Mouse (Mus musculus) forebrain, embryonic 14.5 days (tissue): Measurements from ENCODE around the gene Gm49405. TPM values are rescaled to one million over a fixed set of nuclear protein-coding genes. Genes with fewer than 3 reads are reported as not detected.
"Not testable (repeated sequence)": the region's sequence is repeated elsewhere in the genome, so short reads cannot be mapped to it uniquely, and the experiment has no call there.

Experiments used
- ATAC-seq: fragments of 200-750 bp; cut with Nextera tagmentation; 2 replicates; pipeline ENCODE4 v1.8.0; 2017; ENCODE audit warnings: mild to moderate bottlenecking, moderate library complexity
- DNase-seq: peaks from one replicate; pipeline ENCODE4 v3.0.0-alpha.2; 2015; ENCODE audit warnings: low spot score
- H3K27ac ChIP-seq: fragments of 300-500 bp; sonication (generic); 2 replicates; pipeline ENCODE4 v1.5.1; 2014; ENCODE audit warnings: low read depth, mild to moderate bottlenecking, control low read depth, low read length, moderate library complexity
- H3K27me3 ChIP-seq: fragments of 300-500 bp; sonication (generic); replicated peaks from 2 replicates; pipeline ENCODE4 v1.6.1; 2014; ENCODE audit warnings: low read length, control low read depth, mixed read lengths; ENCODE audit not compliant: control insufficient read depth, insufficient read depth
- H3K36me3 ChIP-seq: fragments of 300-500 bp; sonication (generic); 2 replicates; pipeline ENCODE4 v1.6.1; 2014; ENCODE audit warnings: low read length, control low read depth; ENCODE audit not compliant: control insufficient read depth, insufficient read depth
- H3K4me1 ChIP-seq: fragments of 300-500 bp; sonication (generic); 2 replicates; pipeline ENCODE4 v1.6.1; 2014; ENCODE audit warnings: antibody characterized with exemption, low read length, control low read depth; ENCODE audit not compliant: control insufficient read depth, insufficient read depth
- H3K4me2 ChIP-seq: fragments of 300-500 bp; sonication (generic); 2 replicates; pipeline ENCODE4 v1.6.1; 2014; ENCODE audit warnings: mild to moderate bottlenecking, control low read depth, low read length
- H3K4me3 ChIP-seq: fragments of 300-500 bp; sonication (generic); 2 replicates; pipeline ENCODE4 v1.5.1; 2014; ENCODE audit warnings: low read depth, low read length, control low read depth
- H3K9ac ChIP-seq: fragments of 300-500 bp; sonication (generic); 2 replicates; pipeline ENCODE4 v1.6.1; 2014; ENCODE audit warnings: mild to moderate bottlenecking, low read length, control low read depth, moderate library complexity
- H3K9me3 ChIP-seq: fragments of 300-500 bp; sonication (generic); replicated peaks from 2 replicates; pipeline ENCODE4 v1.6.1; 2016; ENCODE audit warnings: low read length, control low read depth, mixed read lengths; ENCODE audit not compliant: control insufficient read depth
- WGBS: fragments of 180-500 bp; shearing (Covaris S2); extraction: QIAGEN DNeasy Blood & Tissue Kit; methylation state at CpG from one replicate; pipeline ENCODE4 v1.1.7; 2014; 5-methylcytosine and 5-hydroxymethylcytosine counted together
- polyA plus RNA-seq: library from polyadenylated mRNA; unstranded; fragments of >200 nt; fragmentation: Nextera tagmentation; extraction: Ambion mirVana; gene quantifications from 2 replicates; pipeline ENCODE4 v1.2.1, GENCODE M21; 2014

The Gm49405 gene
- polyA plus RNA-seq, 1 experiment from 2014 or later: 2.2 TPM

- DNase-seq, H3K36me3 ChIP-seq, H3K9me3 ChIP-seq, H3K4me1 ChIP-seq, H3K27me3 ChIP-seq, H3K4me2 ChIP-seq, H3K9ac ChIP-seq, H3K4me3 ChIP-seq, H3K27ac ChIP-seq: not testable (repeated sequence)
- 66% methylated on average over 6 of the region's 6 CpGs for WGBS
- ATAC-seq: peak; percentile 46
Measured at GRCm38 (mm10) chr19:3961805-3962204, 38.6 kb upstream of the Gm49405 start.

DNA sequence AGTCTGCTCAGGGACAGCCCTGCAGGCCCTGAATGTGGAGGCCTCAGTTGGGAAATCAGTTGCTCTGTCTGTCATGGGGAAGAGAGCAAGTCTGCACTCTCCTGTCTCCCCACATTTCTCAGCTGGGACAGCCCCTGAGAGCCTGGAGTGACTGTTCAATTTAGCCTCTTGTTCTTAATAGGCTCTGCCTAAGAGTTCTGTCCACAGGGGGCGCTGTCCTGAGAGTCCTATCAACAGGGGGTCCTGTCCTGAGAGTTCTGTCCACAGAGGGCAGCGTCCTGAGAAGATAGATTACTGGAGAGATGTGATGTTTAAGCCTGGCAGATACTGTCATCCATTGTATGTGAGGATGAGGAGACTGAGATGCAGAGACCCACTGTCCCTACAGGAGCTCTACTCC lies 38.0 kb upstream of the Gm49405 start:
- Histone ChIP-seq H3K27me3 (no peaks in the 10 kb centered on the region), H3K36me3 (no peaks in the 10 kb centered on the region), H3K4me1 (no peaks in the 10 kb centered on the region), H3K4me3 (no peak overlapping the region), H3K27ac (no peak overlapping the region), H3K9ac (no peak overlapping the region), H3K9me3 (no peaks in the 10 kb centered on the region), H3K4me2 (no peak overlapping the region)
- ATAC-seq: no peak
- DNase-seq: no peak
- 12% methylated on average over 2 of the region's 2 CpGs for WGBS

GRCm38 (mm10) chr19:3964030-3964429 lies 36.4 kb upstream of the Gm49405 start:
- no peak overlapping the region for H3K27ac ChIP-seq
- no peak for ATAC-seq
- no peaks in the 10 kb centered on the region for H3K9me3 ChIP-seq
- H3K36me3 ChIP-seq: no peaks in the 10 kb centered on the region
- WGBS: 80% methylated on average over 4 of the region's 4 CpGs
- no peak for DNase-seq
- H3K9ac ChIP-seq: no peak overlapping the region
- H3K4me1 ChIP-seq: no peaks in the 10 kb centered on the region
- no peak overlapping the region for H3K4me2 ChIP-seq
- H3K4me3 ChIP-seq: no peak overlapping the region
- H3K27me3 ChIP-seq: no peaks in the 10 kb centered on the region

DNA sequence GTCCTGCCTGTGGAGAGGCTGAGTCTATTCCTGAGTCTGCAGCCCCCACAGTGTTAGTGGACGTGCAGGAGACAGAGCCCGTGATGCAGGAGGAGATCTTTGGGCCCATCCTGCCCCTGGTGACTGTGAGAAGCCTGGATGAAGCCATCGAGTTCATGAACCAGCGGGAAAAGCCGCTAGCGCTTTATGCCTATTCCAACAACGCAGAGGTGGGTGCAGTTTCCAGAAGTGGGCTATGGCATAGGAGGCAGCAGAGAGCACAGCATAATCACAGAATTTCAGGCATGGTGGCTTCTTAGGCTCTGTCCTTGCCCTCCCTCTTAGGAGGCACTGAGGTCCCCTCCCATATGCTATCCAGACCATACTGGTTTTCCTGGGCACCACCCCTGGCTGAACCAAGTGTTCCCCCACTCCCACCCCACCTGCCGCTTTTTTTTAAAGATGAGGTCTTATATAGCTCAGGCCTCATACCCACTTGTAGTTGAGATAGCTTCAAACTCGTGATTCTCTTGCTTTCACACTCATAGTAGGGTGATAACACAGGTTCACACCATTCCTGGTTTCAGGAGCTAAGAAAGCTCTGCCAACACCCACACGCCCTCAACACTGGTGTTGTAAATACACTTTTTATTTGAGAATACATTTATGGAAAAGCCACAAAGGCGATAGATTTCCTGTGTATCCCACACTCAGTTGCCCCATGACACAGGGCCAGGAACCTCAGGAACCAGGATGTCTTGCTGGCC lies 33.9 kb upstream of the Gm49405 start:
- Histone ChIP-seq H3K4me1 (no peaks in the 10 kb centered on the region), H3K36me3 (no peaks in the 10 kb centered on the region), H3K27me3 (no peaks in the 10 kb centered on the region), H3K4me3 (no peak overlapping the region), H3K9ac (no peak overlapping the region), H3K9me3 (no peaks in the 10 kb centered on the region), H3K4me2 (no peak overlapping the region), H3K27ac (no peak overlapping the region)
- ATAC-seq: no peak
- peak; percentile 15 for DNase-seq
- 68% methylated on average over 11 of the region's 11 CpGs for WGBS

DNA sequence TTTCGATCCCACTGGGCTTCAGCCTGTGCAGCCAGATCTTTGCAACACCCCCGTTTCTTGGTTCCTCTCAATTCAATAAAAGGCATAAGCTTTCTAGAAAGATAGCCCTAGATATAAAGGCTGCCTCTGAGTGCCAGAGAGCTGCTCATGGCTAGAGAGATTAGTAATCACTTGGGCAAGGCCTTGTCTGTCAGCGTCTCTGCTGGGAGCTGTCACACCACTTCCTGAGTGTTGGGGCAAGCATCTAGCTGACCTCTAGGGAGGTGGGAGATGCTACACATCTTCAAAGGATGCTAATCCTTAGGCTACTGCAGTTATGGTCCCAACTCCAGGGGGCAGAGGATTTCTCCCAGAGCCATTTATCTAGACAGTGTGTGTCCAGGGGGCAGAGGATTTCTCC lies 33.2 kb upstream of the Gm49405 start:
- DNase-seq (no peak), ATAC-seq (no peak)
- no peaks in the 10 kb centered on the region for H3K36me3 ChIP-seq
- H3K9me3 ChIP-seq: no peaks in the 10 kb centered on the region
- H3K27ac ChIP-seq: no peak overlapping the region
- H3K9ac ChIP-seq: no peak overlapping the region
- no peak overlapping the region for H3K4me2 ChIP-seq
- no peaks in the 10 kb centered on the region for H3K27me3 ChIP-seq
- H3K4me3 ChIP-seq: no peak overlapping the region
- no peaks in the 10 kb centered on the region for H3K4me1 ChIP-seq
- WGBS: 83% methylated on average over 3 of the region's 3 CpGs

- no peaks in the 10 kb centered on the region for H3K4me1 ChIP-seq
- no peaks in the 10 kb centered on the region for H3K36me3 ChIP-seq
- ATAC-seq: no peak
- DNase-seq: no peak
- WGBS: 68% methylated on average over 9 of the region's 9 CpGs
- no peaks in the 10 kb centered on the region for H3K27me3 ChIP-seq
- H3K27ac ChIP-seq: no peak within 1 kb of the TSS
- H3K4me3 ChIP-seq: no peak within 1 kb of the TSS
- H3K4me2 ChIP-seq: no peak within 1 kb of the TSS
- no peak within 1 kb of the TSS for H3K9ac ChIP-seq
- no peaks in the 10 kb centered on the region for H3K9me3 ChIP-seq
Measured at GRCm38 (mm10) chr19:3972229-3972628, 28.2 kb upstream of the Gm49405 start, which contains the start of gene Aldh3b2. Gene Aldh3b2, plus strand, starts transcription at chr19:3972328.

DNA sequence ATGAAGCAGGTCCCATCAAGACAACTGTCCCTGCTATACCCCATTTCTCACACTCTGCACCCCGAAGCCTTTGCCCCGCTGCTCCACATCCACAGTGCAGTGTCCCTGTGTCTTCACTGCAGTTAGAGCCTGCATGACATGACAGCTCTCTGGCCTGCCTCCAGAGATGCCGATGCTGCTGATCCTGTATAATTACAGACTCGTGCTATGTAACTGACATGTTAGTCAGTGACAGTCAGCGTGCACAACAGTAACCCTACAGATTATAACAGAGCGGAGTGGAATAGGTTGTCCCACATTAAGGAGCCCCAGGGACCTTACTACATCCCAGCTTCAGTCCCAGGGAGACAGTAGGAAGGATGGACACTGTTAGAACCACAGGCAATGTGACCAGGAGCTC lies 25.8 kb upstream of the Gm49405 start:
- not testable (repeated sequence) for ATAC-seq, H3K9me3 ChIP-seq, DNase-seq, H3K4me3 ChIP-seq, H3K27ac ChIP-seq, H3K4me2 ChIP-seq, H3K9ac ChIP-seq, H3K36me3 ChIP-seq, H3K27me3 ChIP-seq, H3K4me1 ChIP-seq
- 61% methylated on average over 6 of the region's 6 CpGs for WGBS

DNA sequence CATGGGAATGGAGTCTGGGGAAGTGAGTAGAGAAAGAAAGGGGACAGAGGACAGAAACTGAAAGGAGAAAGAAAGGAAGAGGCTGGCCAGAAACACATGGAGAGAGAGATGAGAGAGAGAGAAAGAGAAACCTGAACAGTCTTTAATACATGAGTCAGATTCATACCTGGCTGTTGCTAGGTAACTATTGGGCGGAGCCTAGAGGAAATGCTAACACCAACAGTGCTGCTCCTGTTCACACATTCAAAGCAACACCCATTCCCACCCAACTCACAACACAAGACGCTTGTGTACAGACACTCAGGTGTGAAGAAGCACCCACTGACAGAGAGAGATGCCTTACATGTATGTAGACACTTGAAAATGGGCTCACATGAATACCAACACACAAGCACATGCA lies 24.6 kb upstream of the Gm49405 start:
- Histone ChIP-seq H3K9me3 (no peaks in the 10 kb centered on the region), H3K27ac (no peak overlapping the region), H3K4me3 (no peak overlapping the region), H3K36me3 (no peaks in the 10 kb centered on the region), H3K27me3 (no peaks in the 10 kb centered on the region), H3K9ac (no peak overlapping the region), H3K4me2 (no peak overlapping the region), H3K4me1 (no peaks in the 10 kb centered on the region)
- ATAC-seq (no peak), DNase-seq (no peak)
- 78% methylated on average over 2 of the region's 2 CpGs for WGBS

GRCm38 (mm10) chr19:3980309-3980708 lies 20.1 kb upstream of the Gm49405 start:
- Histone ChIP-seq H3K27ac (no peak overlapping the region), H3K36me3 (no peaks in the 10 kb centered on the region), H3K9ac (no peak overlapping the region), H3K4me1 (no peaks in the 10 kb centered on the region), H3K4me2 (no peak overlapping the region), H3K27me3 (no peaks in the 10 kb centered on the region), H3K9me3 (no peaks in the 10 kb centered on the region), H3K4me3 (no peak overlapping the region)
- peak; percentile 73 for ATAC-seq
- DNase-seq: peak; percentile 91
- 16% methylated on average over 4 of the region's 4 CpGs for WGBS
